Mouse (Mus musculus): ENCODE measurements around the gene Tmem45a. TPM values are rescaled to one million over a fixed set of nuclear protein-coding genes. Genes with fewer than 3 reads are reported as not detected.

The Tmem45a gene
- 12.0 TPM for polyA plus RNA-seq (2014; fragmentation: Illumina TruSeq; extraction: RNeasy Lipid Tissue Mini Kit (QIAGEN cat#74804); ENCODE audit: low read depth, low replicate concordance)

DNA sequence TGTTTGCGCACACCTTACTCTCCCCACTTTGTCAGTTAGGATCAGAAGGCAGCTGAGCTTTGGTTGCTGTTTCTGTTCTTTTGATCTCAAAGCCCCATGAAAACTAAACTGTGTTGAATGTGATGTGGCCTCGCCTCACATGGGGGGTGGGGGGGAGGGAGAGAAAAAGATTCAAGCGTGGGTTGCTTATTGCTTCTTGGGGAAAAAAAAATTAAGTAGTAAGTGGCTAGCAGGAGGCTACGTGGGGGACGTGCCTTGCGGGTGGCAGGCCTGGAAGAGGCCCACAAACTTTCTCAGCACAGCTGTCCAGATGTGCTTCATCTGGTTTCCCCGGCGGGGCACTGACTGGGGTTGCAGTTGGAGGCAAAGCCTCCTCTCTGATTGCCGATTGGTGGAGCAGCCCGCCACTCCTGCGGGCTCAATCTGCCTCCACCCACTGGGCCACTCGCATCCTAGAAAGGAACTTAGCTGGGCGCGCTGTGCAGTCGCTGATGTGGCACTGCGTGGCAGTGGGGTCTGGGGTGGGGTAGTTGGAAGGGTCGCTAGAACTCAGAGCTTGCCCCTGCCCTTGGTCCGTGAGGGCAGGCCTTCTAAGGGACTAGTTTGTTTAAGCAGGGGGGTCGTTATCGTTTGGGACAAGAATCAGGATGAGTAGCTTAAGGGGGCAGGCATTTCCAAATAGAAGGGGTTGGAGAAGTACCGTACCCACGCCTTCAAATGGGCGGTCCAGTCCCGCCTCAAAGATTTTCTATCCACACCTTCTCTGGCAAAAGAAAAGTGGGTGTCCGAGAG is at the start of gene Tmem45a:
Tmem45a (minus strand) TSS at position 343 of the 792 bp plus-strand sequence.

DNA sequence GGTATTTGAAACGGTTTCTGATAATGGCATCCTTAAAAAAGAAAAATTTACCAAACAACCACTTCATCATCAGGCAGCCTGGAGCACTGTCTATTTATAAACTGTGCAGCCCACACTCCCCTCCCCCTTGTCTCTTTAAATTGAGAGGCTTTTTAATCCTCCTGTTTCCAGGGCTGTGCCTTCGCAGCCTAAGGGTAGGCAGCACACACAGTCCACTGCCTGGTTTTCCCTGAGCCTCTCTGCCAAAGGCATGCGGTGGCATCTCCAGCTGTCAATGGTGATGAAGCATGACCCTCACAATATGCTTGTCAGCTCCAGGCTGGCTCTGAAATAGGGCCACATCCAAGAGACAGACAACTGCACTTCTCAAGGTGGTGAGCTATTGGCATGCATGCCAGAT is 42.1 kb upstream of the Tmem45a start, which contains the start of gene Lnp1:
Lnp1 (minus strand) TSS at position 39 of the 400 bp plus-strand sequence.

DNA sequence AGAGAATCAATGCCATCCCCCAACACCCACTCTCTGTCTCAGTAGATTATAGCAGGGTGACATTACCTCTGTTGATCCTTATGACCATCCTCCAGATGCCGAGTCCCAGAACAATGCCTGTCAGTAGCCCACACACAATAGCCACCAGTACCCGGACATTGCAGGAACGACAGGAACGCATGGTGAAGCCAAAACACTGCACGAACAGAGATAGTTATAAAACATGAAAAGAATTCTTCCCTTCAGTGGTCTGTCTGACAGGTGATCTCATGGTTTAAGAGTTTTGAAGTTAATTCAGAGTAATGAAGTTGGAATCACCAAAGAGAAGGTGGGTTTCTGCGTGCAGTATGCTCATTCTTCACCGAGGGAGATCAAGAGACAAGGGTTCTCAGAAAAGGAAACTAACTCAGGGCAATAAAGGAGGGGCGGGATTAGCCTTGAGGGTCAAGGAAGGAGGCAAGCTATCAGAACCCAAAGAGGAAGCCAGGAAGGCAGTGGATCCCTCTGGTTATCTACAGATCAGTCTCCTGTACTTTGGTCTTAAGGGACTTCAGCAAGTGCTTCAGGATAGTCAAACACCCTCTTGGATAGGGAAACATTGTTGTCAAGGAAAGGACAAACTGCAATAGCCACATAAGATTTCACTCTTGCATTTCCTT is 90.4 kb downstream of the Tmem45a start, which contains the start of gene Adgrg7:
Adgrg7 (minus strand) TSS at position 375 of the 659 bp plus-strand sequence.

Other genes starting within 250 kb of the Tmem45a start
- gene Tfg, start 168.7 kb downstream of the Tmem45a start, polyA plus RNA-seq (2014; fragmentation: Illumina TruSeq; extraction: RNeasy Lipid Tissue Mini Kit (QIAGEN cat#74804); ENCODE audit: low read depth, low replicate concordance), result 358 TPM
- gene Adgrg7, start 90.3 kb downstream of the Tmem45a start, polyA plus RNA-seq (2014; fragmentation: Illumina TruSeq; extraction: RNeasy Lipid Tissue Mini Kit (QIAGEN cat#74804); ENCODE audit: low read depth, low replicate concordance), result 0.41 TPM
- gene Lnp1, start 41.9 kb upstream of the Tmem45a start, polyA plus RNA-seq (2014; fragmentation: Illumina TruSeq; extraction: RNeasy Lipid Tissue Mini Kit (QIAGEN cat#74804); ENCODE audit: low read depth, low replicate concordance), result not detected
- 1.2 TPM for gene Tmem45a2, start 185.2 kb upstream of the Tmem45a start, polyA plus RNA-seq (2014; fragmentation: Illumina TruSeq; extraction: RNeasy Lipid Tissue Mini Kit (QIAGEN cat#74804); ENCODE audit: low read depth, low replicate concordance)
- gene Tomm70a, start 235.5 kb upstream of the Tmem45a start, polyA plus RNA-seq (2014; fragmentation: Illumina TruSeq; extraction: RNeasy Lipid Tissue Mini Kit (QIAGEN cat#74804); ENCODE audit: low read depth, low replicate concordance), result 183 TPM

Measured in adrenal gland, adult 10 weeks (tissue).